8 mouse cellular contexts compared by ENCODE assay signal in genomic region chr1:74283686-74284463, GRCm38 (mm10). TPM values are rescaled to one million over a fixed set of nuclear protein-coding genes. Genes with fewer than 3 reads are reported as not detected.
A peak's percentile ranks its signal among the peaks of the same experiment; 100 is the strongest.
DNase-seq lines count a peak whose midpoint lies in the region; ATAC-seq lines count a peak whose summit lies in the region.

No protein-coding gene starts in this region.

- no peaks in the 10 kb centered on the region for H3K27me3 ChIP-seq in heart, embryonic 14.5 days (ENCODE audit: control insufficient read depth, insufficient read depth, low read length)
- H3K27me3 ChIP-seq in lung, embryonic 15.5 days, result no peaks in the 10 kb centered on the region

- ATAC-seq in heart, embryonic 14.5 days (ENCODE audit: insufficient number of reproducible peaks, insufficient read depth, low FRiP score, low read depth), result peak; percentile 44
- ATAC-seq in lung, embryonic 15.5 days (ENCODE audit: borderline replicate concordance, extremely low read depth, low FRiP score, low TSS enrichment), result peak; percentile 58
- ATAC-seq in monocyte, adult 5-6 weeks (replicated peaks; ENCODE audit: insufficient number of reproducible peaks, low FRiP score, low TSS enrichment, poor library complexity, severe bottlenecking), result no peak

- no peaks in the 10 kb centered on the region for H3K9me3 ChIP-seq in heart, embryonic 14.5 days (ENCODE audit: control insufficient read depth, low read length)
- no peaks in the 10 kb centered on the region for H3K9me3 ChIP-seq in lung, embryonic 15.5 days

- peaks cover 65% of the 10 kb centered on the region for H3K36me3 ChIP-seq in heart, embryonic 14.5 days (ENCODE audit: control insufficient read depth, insufficient read depth, low read length)
- peaks cover 52% of the 10 kb centered on the region for H3K36me3 ChIP-seq in lung, embryonic 15.5 days

- H3K4me3 ChIP-seq in heart, embryonic 14.5 days (ENCODE audit: control insufficient read depth in 1 of 2, insufficient read depth in 1 of 2, low read depth in 1 of 2, low read length in 2 of 2), result peak overlapping the region; percentile 84 to 88
- H3K4me3 ChIP-seq in lung, embryonic 15.5 days, result peak overlapping the region; percentile 87

- H3K9ac ChIP-seq in heart, embryonic 14.5 days (ENCODE audit: low read length), result peak overlapping the region; percentile 91
- peak overlapping the region; percentile 79 for H3K9ac ChIP-seq in lung, embryonic 15.5 days

- H3K4me2 ChIP-seq in heart, embryonic 14.5 days (ENCODE audit: low read length), result peak overlapping the region; percentile 79
- H3K4me2 ChIP-seq in lung, embryonic 15.5 days, result peak overlapping the region; percentile 82

- 14% methylated on average over 14 of the region's 15 CpGs for WGBS in heart, embryonic 14.5 days
- WGBS in lung, embryonic 15.5 days, result 10% methylated on average over 14 of the region's 15 CpGs

- peaks cover 9 to 25% of the 10 kb centered on the region in 2 experiments; a peak in 3 of 4 replicates for H3K4me1 ChIP-seq in heart, embryonic 14.5 days (ENCODE audit: control insufficient read depth in 2 of 2, insufficient read depth in 2 of 2, low read length in 2 of 2)
- H3K4me1 ChIP-seq in lung, embryonic 15.5 days, result peaks cover 29% of the 10 kb centered on the region

- DNase-seq in B cell, adult 2 months, result peak; percentile 49 to 50
- DNase-seq in Muller cell, postnatal 12 days (ENCODE audit: inconsistent ontology term), result peak; percentile 80
- DNase-seq in embryo, embryonic 11 days, result peak; percentile 74
- peak; percentile 80 for DNase-seq in kidney, postnatal 14 days
- DNase-seq in retina, postnatal 1 day, result peak; percentile 79

- peak overlapping the region; percentile 57 to 76; a peak in 3 of 4 replicates for H3K27ac ChIP-seq in heart, embryonic 14.5 days (replicated peaks in 1 of 2; ENCODE audit: control insufficient read depth in 1 of 2, insufficient read depth in 1 of 2, low read depth in 2 of 2, low read length in 2 of 2)
- peak overlapping the region; percentile 80 for H3K27ac ChIP-seq in lung, embryonic 15.5 days

RNA-seq across cellular contexts. Expression of gene Aamp, which starts 0.7 kb away (rescaled TPM):
- polyA plus RNA-seq in heart, embryonic 14.5 days (2014; fragmentation: Nextera tagmentation; extraction: Ambion mirVana), result 180 and 187 TPM in 2 replicates
- polyA plus RNA-seq in lung, embryonic 15.5 days (2015; fragmentation: Nextera tagmentation; extraction: Ambion mirVana), result 248 and 261 TPM in 2 replicates
- total RNA-seq in monocyte, adult 5-6 weeks (2017), result 105 to 159 TPM (median 131 TPM) in 3 replicates

RNA-seq across cellular contexts. Expression of gene Pnkd, which starts 0.9 kb away (rescaled TPM):
- 320 and 338 TPM in 2 replicates for polyA plus RNA-seq in heart, embryonic 14.5 days (2014; fragmentation: Nextera tagmentation; extraction: Ambion mirVana)
- polyA plus RNA-seq in lung, embryonic 15.5 days (2015; fragmentation: Nextera tagmentation; extraction: Ambion mirVana), result 103 and 106 TPM in 2 replicates
- total RNA-seq in monocyte, adult 5-6 weeks (2017), result 14.7 to 18.6 TPM (median 17.1 TPM) in 3 replicates

RNA-seq across cellular contexts. Expression of gene Gpbar1, which starts 5.5 kb away (rescaled TPM):
- 0.57 and 0.69 TPM in 2 replicates for polyA plus RNA-seq in heart, embryonic 14.5 days (2014; fragmentation: Nextera tagmentation; extraction: Ambion mirVana)
- 0.19 TPM in 1 of 2 replicates, not detected in the other for polyA plus RNA-seq in lung, embryonic 15.5 days (2015; fragmentation: Nextera tagmentation; extraction: Ambion mirVana)
- total RNA-seq in monocyte, adult 5-6 weeks (2017), result not detected in 3 replicates

RNA-seq across cellular contexts. Expression of gene Tmbim1, which starts 21.5 kb away (rescaled TPM):
- polyA plus RNA-seq in heart, embryonic 14.5 days (2014; fragmentation: Nextera tagmentation; extraction: Ambion mirVana), result 39.1 and 40.5 TPM in 2 replicates
- 38.0 and 44.4 TPM in 2 replicates for polyA plus RNA-seq in lung, embryonic 15.5 days (2015; fragmentation: Nextera tagmentation; extraction: Ambion mirVana)
- total RNA-seq in monocyte, adult 5-6 weeks (2017), result 15.8 to 20.8 TPM (median 19.0 TPM) in 3 replicates

RNA-seq across cellular contexts. Expression of gene Arpc2, which starts 48.0 kb away (rescaled TPM):
- polyA plus RNA-seq in heart, embryonic 14.5 days (2014; fragmentation: Nextera tagmentation; extraction: Ambion mirVana), result 351 and 359 TPM in 2 replicates
- 429 and 448 TPM in 2 replicates for polyA plus RNA-seq in lung, embryonic 15.5 days (2015; fragmentation: Nextera tagmentation; extraction: Ambion mirVana)
- 755 to 1,060 TPM (median 1,019 TPM) in 3 replicates for total RNA-seq in monocyte, adult 5-6 weeks (2017)
